9 mouse cellular contexts compared by ENCODE assay signal in genomic region chr17:5795878-5796277, GRCm38 (mm10). TPM values are rescaled to one million over a fixed set of nuclear protein-coding genes. Genes with fewer than 3 reads are reported as not detected.
A peak's percentile ranks its signal among the peaks of the same experiment; 100 is the strongest.
DNase-seq lines count a peak whose midpoint lies in the region; ATAC-seq and TF ChIP-seq lines count a peak whose summit lies in the region.
"Had no signal": no experiment of that assay in that cellular context is flagged by ENCODE, and none has a peak within 500 bp of the region (broad histone marks: within the 10 kb centered on the region; RNA-seq: fewer than 3 reads in every experiment).

No protein-coding gene starts in this region.

- WGBS in forebrain, embryonic 13.5 days = 3% methylated on average over 5 of the region's 5 CpGs
- WGBS in hindbrain, embryonic 11.5 days = 6% methylated on average over 5 of the region's 5 CpGs
- 1% methylated on average over 5 of the region's 5 CpGs for whole genome bisulfite sequencing in lung, embryonic 16.5 days

- H3K79me2 ChIP-seq in MEL (ENCODE audit: control insufficient read depth, insufficient read depth, low read length, poor library complexity) = peaks cover 15% of the 10 kb centered on the region

- no peak overlapping the region for H3K27ac ChIP-seq in MEL (ENCODE audit: control insufficient read depth, low read depth, low read length)
- H3K27ac ChIP-seq in forebrain, embryonic 13.5 days = no peak overlapping the region
- H3K27ac ChIP-seq in hindbrain, embryonic 11.5 days (ENCODE audit: low read depth, low read length) = no peak overlapping the region
- no peak overlapping the region for H3K27ac ChIP-seq in lung, embryonic 16.5 days (ENCODE audit: low read length)

- TF ChIP-seq POLR2A in MEL (IDR thresholded peaks at IDR 0.05; ENCODE audit: control insufficient read depth in 1 of 2, insufficient read depth in 1 of 2, low read depth in 1 of 2, low read length in 2 of 2, poor library complexity in 1 of 2) = no peak

- H3K9me3 ChIP-seq in MEL (replicated peaks; ENCODE audit: insufficient read depth, low read length) = no peaks in the 10 kb centered on the region
- no peaks in the 10 kb centered on the region for H3K9me3 ChIP-seq in forebrain, embryonic 13.5 days (replicated peaks)
- no peaks in the 10 kb centered on the region for H3K9me3 ChIP-seq in hindbrain, embryonic 11.5 days (ENCODE audit: control insufficient read depth, low read length)
- H3K9me3 ChIP-seq in lung, embryonic 16.5 days (ENCODE audit: control insufficient read depth, low read length) = no peaks in the 10 kb centered on the region
- H3K9me3 ChIP-seq: megakaryocyte, embryonic 14.5 days had no signal

- peak; percentile 55 to 76; a peak in 3 of 4 replicates for TF ChIP-seq EP300 in MEL (IDR thresholded peaks at IDR 0.05; ENCODE audit: low read depth in 1 of 2, low read length in 2 of 2)

- peak in 2 of 3 experiments; percentile 81 to 94; a peak in 5 of 6 replicates for TF ChIP-seq CTCF in MEL (IDR thresholded peaks at IDR 0.05 in 2 of 3, conservative IDR thresholded peaks at IDR 0.05 in 1 of 3; ENCODE audit: control insufficient read depth in 1 of 3, insufficient read depth in 1 of 3, low read depth in 2 of 3, low read length in 3 of 3, poor library complexity in 1 of 3, severe bottlenecking in 1 of 3)

- DNase-seq in MEL (ENCODE audit: low read depth, low spot score) = peak; percentile 94
- DNase-seq in hindbrain, embryonic 11.5 days (ENCODE audit: low spot score) = peak; percentile 83
- peak; percentile 72 to 83 for DNase-seq in layer of hippocampus, adult 8-10 months (ENCODE audit: low spot score in 2 of 2)
- peak; percentile 90 for DNase-seq in retina, postnatal 1 day
- peak; percentile 67 to 68 for DNase-seq in thymus, postnatal 36 days

- no peak overlapping the region for H3K9ac ChIP-seq in MEL (ENCODE audit: control insufficient read depth, low read depth, low read length, poor library complexity, severe bottlenecking)
- no peak overlapping the region for H3K9ac ChIP-seq in forebrain, embryonic 13.5 days
- H3K9ac ChIP-seq in hindbrain, embryonic 11.5 days (ENCODE audit: low read depth, low read length) = no peak overlapping the region
- no peak overlapping the region for H3K9ac ChIP-seq in lung, embryonic 16.5 days (ENCODE audit: low read length)

- peaks cover 26 to 66% of the 10 kb centered on the region in 2 experiments for H3K4me1 ChIP-seq in MEL (ENCODE audit: control insufficient read depth in 1 of 2, insufficient read depth in 2 of 2, low read length in 2 of 2)
- H3K4me1 ChIP-seq in forebrain, embryonic 13.5 days = peaks cover 11% of the 10 kb centered on the region
- no peaks in the 10 kb centered on the region for H3K4me1 ChIP-seq in hindbrain, embryonic 11.5 days (replicated peaks; ENCODE audit: control insufficient read depth, insufficient read depth, low read length)
- peaks cover 7% of the 10 kb centered on the region; the same call in 1 of the 2 replicates for H3K4me1 ChIP-seq in lung, embryonic 16.5 days (replicated peaks; ENCODE audit: control insufficient read depth, insufficient read depth, low read length)

- H3K4me2 ChIP-seq in forebrain, embryonic 13.5 days = no peak overlapping the region
- no peak overlapping the region for H3K4me2 ChIP-seq in hindbrain, embryonic 11.5 days (replicated peaks; ENCODE audit: low read depth, low read length)
- no peak overlapping the region for H3K4me2 ChIP-seq in lung, embryonic 16.5 days (ENCODE audit: low read depth, low read length)

- ATAC-seq in cerebellum, adult (ENCODE audit: insufficient number of reproducible peaks, low FRiP score, low TSS enrichment) = peak; percentile 72; the same call in 1 of the 2 replicates
- peak; percentile 65; the same call in 1 of the 2 replicates for ATAC-seq in forebrain, embryonic 13.5 days
- ATAC-seq in hindbrain, embryonic 11.5 days (ENCODE audit: low FRiP score) = no peak
- ATAC-seq in lung, embryonic 16.5 days (ENCODE audit: low read depth) = peak; percentile 76

- H3K36me3 ChIP-seq in MEL (ENCODE audit: control insufficient read depth in 1 of 2, insufficient read depth in 2 of 2, low read length in 2 of 2) = peaks cover 0 to 59% of the 10 kb centered on the region in 2 experiments; a peak in 2 of 4 replicates
- H3K36me3 ChIP-seq in forebrain, embryonic 13.5 days (ENCODE audit: poor library complexity, severe bottlenecking) = no peaks in the 10 kb centered on the region
- no peaks in the 10 kb centered on the region for H3K36me3 ChIP-seq in hindbrain, embryonic 11.5 days (ENCODE audit: control insufficient read depth, insufficient read depth, low read length)
- H3K36me3 ChIP-seq in lung, embryonic 16.5 days (ENCODE audit: control insufficient read depth, insufficient read depth, low read length) = no peaks in the 10 kb centered on the region

- no peak overlapping the region for H3K4me3 ChIP-seq in MEL (ENCODE audit: control insufficient read depth in 1 of 2, insufficient read depth in 1 of 2, low read depth in 2 of 2, low read length in 2 of 2)
- H3K4me3 ChIP-seq in forebrain, embryonic 13.5 days = no peak overlapping the region
- no peak overlapping the region for H3K4me3 ChIP-seq in hindbrain, embryonic 11.5 days (ENCODE audit: low read depth, low read length)
- no peak overlapping the region for H3K4me3 ChIP-seq in lung, embryonic 16.5 days (ENCODE audit: low read length)

- no peaks in the 10 kb centered on the region for H3K27me3 ChIP-seq in MEL (ENCODE audit: control insufficient read depth in 1 of 2, insufficient read depth in 2 of 2, low read length in 2 of 2)
- H3K27me3 ChIP-seq in forebrain, embryonic 13.5 days = no peaks in the 10 kb centered on the region
- H3K27me3 ChIP-seq in hindbrain, embryonic 11.5 days (ENCODE audit: control insufficient read depth, insufficient read depth, low read length) = no peaks in the 10 kb centered on the region; the same call in 1 of the 2 replicates
- H3K27me3 ChIP-seq in lung, embryonic 16.5 days (ENCODE audit: control insufficient read depth, insufficient read depth, low read depth, low read length) = no peaks in the 10 kb centered on the region
- H3K27me3 ChIP-seq: megakaryocyte, embryonic 14.5 days had no signal

- peak; percentile 95 for TF ChIP-seq RAD21 in MEL (IDR thresholded peaks at IDR 0.05; ENCODE audit: low read depth, low read length)

TF ChIP-seq in MEL, 35 proteins besides CTCF, POLR2A, EP300 and RAD21:
- peak; percentile 76 for TF ChIP-seq ELF1 (IDR thresholded peaks at IDR 0.05; ENCODE audit: low read depth, low read length)
- peak; percentile 97 for TF ChIP-seq ZC3H11A (IDR thresholded peaks at IDR 0.05; ENCODE audit: low read depth, low read length)
- no peak for TF ChIP-seq CHD2 (IDR thresholded peaks at IDR 0.05; ENCODE audit: low read length)
- TF ChIP-seq USF2 (IDR thresholded peaks at IDR 0.05; ENCODE audit: borderline replicate concordance in 1 of 2, insufficient read depth in 1 of 2, low read depth in 1 of 2, low read length in 2 of 2) = no peak
- TF ChIP-seq HCFC1 (IDR thresholded peaks at IDR 0.05; ENCODE audit: low read depth, low read length) = peak; percentile 66
- 0 out of 2 replicates have a peak, but pooled peaks have one; percentile 57 for TF ChIP-seq ZNF384 (IDR thresholded peaks at IDR 0.05; ENCODE audit: low read depth, low read length)
- no peak; the same call in 1 of the 2 replicates for TF ChIP-seq JUND (IDR thresholded peaks at IDR 0.05; ENCODE audit: low read depth, low read length)
- no peak for TF ChIP-seq POLR2AphosphoS2 (IDR thresholded peaks at IDR 0.05; ENCODE audit: low read length)
- TF ChIP-seq MAX (IDR thresholded peaks at IDR 0.05; ENCODE audit: low read length) = peak; percentile 55; the same call in 1 of the 2 replicates
- no peak for TF ChIP-seq TAL1 (IDR thresholded peaks at IDR 0.05; ENCODE audit: low read length)
- TF ChIP-seq SIN3A (IDR thresholded peaks at IDR 0.05; ENCODE audit: low read length) = peak; percentile 78
- no peak for TF ChIP-seq MAFK (IDR thresholded peaks at IDR 0.05; ENCODE audit: borderline replicate concordance, low read depth, low read length)
- peak; percentile 36; the same call in 1 of the 2 replicates for TF ChIP-seq GATA1 (IDR thresholded peaks at IDR 0.05; ENCODE audit: low read depth, low read length)
- TF ChIP-seq RCOR1 (IDR thresholded peaks at IDR 0.05; ENCODE audit: low read depth, low read length) = peak; percentile 62; the same call in 1 of the 2 replicates
- TF ChIP-seq MXI1 (IDR thresholded peaks at IDR 0.05; ENCODE audit: low read depth, low read length) = peak; percentile 52; the same call in 1 of the 2 replicates
- TF ChIP-seq KAT2A (conservative IDR thresholded peaks at IDR 0.05; ENCODE audit: low read depth, low read length) = no peak; the same call in 1 of the 2 replicates
- peak; percentile 62 for TF ChIP-seq ETS1 (IDR thresholded peaks at IDR 0.05; ENCODE audit: low read depth, low read length)
- TF ChIP-seq MYC (IDR thresholded peaks at IDR 0.05; ENCODE audit: low read depth, low read length) = peak; percentile 68
- no peak for TF ChIP-seq NELFE (IDR thresholded peaks at IDR 0.05; ENCODE audit: low read depth, low read length)
- TF ChIP-seq POLR2AphosphoS5 (IDR thresholded peaks at IDR 0.05; ENCODE audit: borderline replicate concordance, low read depth, low read length) = no peak
- no peak for TF ChIP-seq MYB (IDR thresholded peaks at IDR 0.05; ENCODE audit: low read depth, low read length)
- peak; percentile 64; the same call in 1 of the 2 replicates for TF ChIP-seq TBP (IDR thresholded peaks at IDR 0.05; ENCODE audit: low read depth, low read length)
- TF ChIP-seq SMC3 (IDR thresholded peaks at IDR 0.05; ENCODE audit: low read depth, low read length) = peak; percentile 97
- TF ChIP-seq BHLHE40 (IDR thresholded peaks at IDR 0.05; ENCODE audit: borderline replicate concordance, low read depth, low read length) = peak; percentile 64; the same call in 1 of the 2 replicates
- peak; percentile 37; the same call in 1 of the 2 replicates for TF ChIP-seq TCF12 (IDR thresholded peaks at IDR 0.05; ENCODE audit: low read depth, low read length)
- no peak for TF ChIP-seq GABPA (IDR thresholded peaks at IDR 0.05; ENCODE audit: low read depth, low read length)

RNA-seq across cellular contexts. Expression of gene Snx9, which starts 45.3 kb away (rescaled TPM):
- total RNA-seq in MEL (2012; rRNA removed) = 12.6 and 12.9 TPM in 2 replicates
- 10 to 100 TPM in 1 of 2 experiments, not detected in 1; 22.8 TPM for polyA plus RNA-seq in MEL (2012; ENCODE audit: insufficient read depth in 1 of 2, insufficient read length in 2 of 2, low read depth in 1 of 2, low replicate concordance in 2 of 2, missing spikeins in 1 of 2)
- 5.7 and 6.7 TPM in 2 replicates for polyA plus RNA-seq in forebrain, embryonic 13.5 days (2015; fragmentation: Nextera tagmentation; extraction: Ambion mirVana)
- 20.7 and 22.5 TPM in 2 replicates for polyA plus RNA-seq in hindbrain, embryonic 11.5 days (2014; fragmentation: Nextera tagmentation; extraction: Ambion mirVana)
- 10 to 100 TPM; 15.0 to 16.8 (median 15.5) TPM for total RNA-seq in layer of hippocampus, adult 8-10 months (2022)
- polyA plus RNA-seq in lung, embryonic 16.5 days (2015; fragmentation: Nextera tagmentation; extraction: Ambion mirVana) = 23.8 and 25.1 TPM in 2 replicates
